Mouse (Mus musculus) c-Kit-positive CD71-positive TER-119-negative erythroid progenitor cells, embryonic 14.5 days (primary cell): Measurements from ENCODE around the gene Etnppl.

Source experiments
- DNase-seq: peaks from one replicate; pipeline ENCODE4 v3.0.0-alpha.2; 2013; ENCODE audit warnings: low read depth

The Etnppl gene

GRCm38 (mm10) chr3:130617439-130617898 is at the start of gene Etnppl:
Etnppl (plus strand) TSS chr3:130617448.
- DNase-seq, result no peak

GRCm38 (mm10) chr3:130568331-130569095 is 48.7 kb upstream of the Etnppl start:
- DNase-seq, result no peak

GRCm38 (mm10) chr3:130573243-130573642 is 44.0 kb upstream of the Etnppl start:
- no peak for DNase-seq

- DNase-seq, result peak; percentile 24
Measured at GRCm38 (mm10) chr3:130574652-130575051, 42.6 kb upstream of the Etnppl start.

DNA sequence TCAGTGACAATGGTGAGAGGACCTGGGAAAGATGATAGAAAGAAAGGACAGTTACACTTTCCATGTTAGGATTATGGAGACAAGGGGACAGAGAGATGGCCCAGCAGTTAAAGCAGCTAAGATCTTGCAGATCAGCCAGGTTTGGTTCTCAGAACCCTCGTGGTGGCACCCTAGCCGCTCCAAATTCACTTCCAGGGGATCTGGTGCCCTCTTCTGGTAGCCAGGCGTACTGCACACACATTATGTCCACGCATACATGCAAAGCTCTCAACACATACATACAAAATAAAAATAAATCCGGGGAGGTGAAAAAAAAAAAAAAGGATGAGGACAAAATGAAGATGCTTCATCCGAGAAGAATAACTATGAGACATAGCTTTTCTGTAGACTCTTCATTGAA is 40.6 kb upstream of the Etnppl start:
- peak; percentile 16 for DNase-seq

GRCm38 (mm10) chr3:130579501-130579900 is 37.7 kb upstream of the Etnppl start:
- no peak for DNase-seq

- no peak for DNase-seq
Measured at GRCm38 (mm10) chr3:130581577-130581976, 35.7 kb upstream of the Etnppl start.

DNA sequence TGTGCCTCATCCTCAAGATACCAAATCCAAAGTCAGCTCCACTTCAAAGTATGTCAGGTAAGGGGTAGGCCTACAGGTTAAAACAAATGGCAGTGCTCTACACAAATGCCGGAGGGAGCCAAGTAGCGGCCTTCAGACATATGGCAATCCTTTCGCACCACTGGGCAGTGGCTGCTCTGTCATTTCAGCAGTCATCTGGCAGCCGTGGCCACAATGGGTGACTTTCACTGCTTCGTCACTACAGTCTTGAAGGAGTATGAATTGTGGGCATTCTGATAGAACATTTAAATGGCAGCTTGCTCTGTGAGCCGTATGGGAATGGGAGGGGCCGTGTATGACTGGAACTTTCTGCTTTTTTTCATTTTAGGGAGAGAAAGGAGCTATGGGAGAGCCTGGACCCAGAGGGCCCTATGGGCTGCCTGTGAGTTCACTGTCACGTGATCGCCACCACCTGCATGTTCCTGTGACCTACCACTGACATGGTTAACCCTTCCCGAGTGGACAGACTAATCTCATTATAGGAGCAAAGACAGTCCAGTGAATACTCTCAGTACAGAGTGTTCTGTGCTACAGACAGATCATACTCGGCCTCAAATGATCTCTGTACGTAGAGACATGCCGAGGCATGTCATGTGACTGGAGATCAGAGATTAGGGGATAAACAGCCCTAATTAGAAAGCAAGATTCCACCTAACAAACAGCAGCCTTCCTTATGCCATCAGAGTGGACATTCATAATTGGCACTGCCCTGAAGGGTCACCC is 34.2 kb upstream of the Etnppl start:
- no peak for DNase-seq

DNA sequence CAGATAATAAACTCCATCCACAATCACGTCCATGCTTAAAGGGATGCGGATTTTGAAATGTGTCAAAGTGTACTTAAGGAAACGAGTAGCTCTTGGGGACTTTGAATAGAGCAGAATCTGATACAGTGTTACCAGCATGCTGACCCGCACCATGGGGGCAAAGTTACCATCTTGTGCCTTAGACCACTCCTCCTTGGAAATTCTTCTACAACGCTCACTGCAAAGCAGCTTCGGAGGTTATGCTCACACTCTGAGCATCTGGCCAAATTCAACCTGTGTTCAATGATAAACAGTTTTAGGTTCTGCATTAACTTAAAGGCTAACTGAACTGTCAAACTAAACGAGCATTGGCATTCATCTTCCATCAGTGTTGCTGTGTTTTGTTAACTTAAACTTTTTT is 33.2 kb upstream of the Etnppl start:
- DNase-seq, result no peak

DNA sequence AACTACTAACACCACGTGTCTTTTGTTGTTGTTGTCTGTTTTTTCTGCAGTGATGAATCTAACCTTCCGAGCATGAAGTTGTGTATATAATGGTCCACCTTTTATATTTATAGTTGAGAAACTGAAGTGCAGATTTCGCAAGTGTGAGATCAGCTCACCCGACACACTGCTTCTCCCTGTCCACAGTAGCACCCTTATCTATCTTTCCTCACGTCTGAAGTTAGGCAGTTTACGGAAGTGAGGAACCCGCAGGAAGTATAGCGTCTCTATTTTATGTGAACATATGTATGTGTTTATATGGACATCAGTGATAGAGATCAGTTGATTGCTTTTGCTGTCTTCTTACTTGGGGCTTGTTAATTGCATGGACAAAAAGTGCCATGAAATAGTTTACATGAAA is 22.2 kb upstream of the Etnppl start:
- no peak for DNase-seq

- no peak for DNase-seq
Measured at GRCm38 (mm10) chr3:130601491-130601890, 15.8 kb upstream of the Etnppl start.

DNA sequence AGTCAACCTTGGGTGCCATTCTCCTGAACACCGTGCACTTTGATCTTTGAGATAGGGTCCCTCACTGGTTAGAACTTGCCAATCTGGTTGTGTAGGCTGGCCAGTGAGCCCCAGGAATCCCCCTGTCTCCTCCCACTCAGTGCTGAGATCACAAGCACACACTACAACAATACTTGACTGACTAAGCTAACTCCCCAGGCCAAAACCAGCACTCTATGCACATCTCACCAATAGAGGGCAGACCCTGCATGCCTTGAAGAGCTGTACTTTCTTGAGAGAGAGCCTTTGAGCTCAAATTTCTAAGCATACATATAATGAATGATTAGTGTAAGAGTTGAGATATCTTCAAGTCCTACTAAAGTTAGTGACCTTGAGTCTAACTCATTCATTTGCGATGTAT is 9.3 kb upstream of the Etnppl start:
- DNase-seq, result no peak

DNA sequence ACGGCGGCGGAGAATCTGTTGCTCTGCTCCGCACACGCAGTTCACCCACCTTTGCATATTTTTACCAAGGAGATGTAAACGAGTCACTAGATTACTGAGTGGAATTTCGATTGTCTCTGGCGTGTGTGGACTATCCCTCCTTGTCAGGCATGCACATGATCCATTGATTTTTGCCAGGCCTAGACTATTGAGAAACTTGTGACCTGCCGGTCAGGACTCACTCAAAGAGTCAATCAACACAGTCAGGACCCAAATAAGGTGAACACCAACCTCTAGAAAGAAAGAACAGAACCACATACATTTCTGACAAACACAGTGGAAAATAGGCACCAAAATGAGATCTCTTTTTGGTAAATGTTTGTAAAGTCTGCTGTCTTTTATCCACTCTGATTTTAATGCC is 2.8 kb upstream of the Etnppl start:
- no peak for DNase-seq

- no peak for DNase-seq
Measured at GRCm38 (mm10) chr3:130615625-130616024, 1.6 kb upstream of the Etnppl start.

DNA sequence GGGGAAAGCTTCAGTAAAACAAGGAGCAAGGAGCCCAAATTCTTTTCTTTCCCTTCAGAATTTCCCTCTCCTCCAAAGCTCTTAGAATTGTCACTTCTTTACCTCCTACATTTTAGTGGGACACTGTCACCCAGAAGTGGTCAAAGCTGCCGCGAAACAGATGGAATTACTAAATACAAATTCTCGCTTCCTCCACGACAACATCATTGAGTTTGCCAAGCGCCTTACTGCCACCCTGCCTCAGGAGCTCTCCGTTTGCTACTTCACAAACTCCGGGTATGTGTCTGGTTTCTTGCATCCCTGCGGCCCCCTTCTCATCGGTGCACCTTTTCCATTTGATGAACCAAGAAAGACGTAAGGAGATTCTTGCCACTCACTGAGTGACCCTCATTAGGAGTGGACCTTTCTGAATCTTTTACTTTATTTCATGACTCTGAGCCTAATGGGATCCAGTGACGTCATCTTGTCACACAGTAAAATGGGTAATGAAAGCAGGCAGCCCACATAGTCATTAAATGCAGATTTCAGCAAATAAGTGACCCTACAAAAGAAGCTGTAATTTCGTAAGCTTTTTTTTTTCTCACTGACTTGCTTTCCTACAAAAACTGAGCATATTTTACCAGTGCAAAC is 3.4 kb downstream of the Etnppl start:
- no peak for DNase-seq

GRCm38 (mm10) chr3:130628358-130628757 is 11.1 kb downstream of the Etnppl start:
- DNase-seq, result peak; percentile 3

GRCm38 (mm10) chr3:130633859-130634258 is 16.6 kb downstream of the Etnppl start:
- no peak for DNase-seq

DNA sequence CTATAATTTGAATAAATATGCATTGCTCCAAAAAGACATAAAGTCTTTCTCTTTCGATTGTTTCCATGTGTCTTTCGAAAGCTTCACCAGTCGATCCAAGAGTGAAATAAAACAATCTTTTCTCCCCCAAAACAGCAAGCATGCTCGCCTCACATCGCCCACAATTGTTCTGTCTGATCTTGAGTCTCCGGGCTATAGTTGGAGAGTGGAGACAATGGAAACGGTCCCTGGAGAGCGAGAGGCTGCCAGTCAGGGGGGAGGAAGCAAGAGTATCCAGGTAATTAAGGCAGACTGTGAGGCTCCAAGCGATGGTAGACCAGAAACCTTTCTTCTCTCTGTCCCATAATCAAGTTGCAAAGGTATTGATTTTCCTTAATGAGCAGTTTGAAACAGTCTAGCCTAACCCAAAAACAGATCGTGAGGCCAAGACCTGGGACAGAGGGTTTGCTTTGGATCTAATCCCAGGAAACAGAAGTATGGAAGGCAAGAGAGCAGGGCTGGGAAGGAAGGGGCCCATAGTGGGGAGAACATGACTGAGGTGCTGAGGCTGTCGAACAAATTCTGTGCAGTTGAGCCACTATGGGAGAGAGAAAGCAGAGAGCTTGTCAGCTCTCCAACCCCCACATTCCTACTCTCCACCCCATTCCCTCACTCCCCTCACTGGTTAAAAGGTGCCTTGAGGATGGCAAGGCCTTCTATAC is 29.0 kb downstream of the Etnppl start:
- DNase-seq, result no peak

GRCm38 (mm10) chr3:130649569-130649968 is 32.3 kb downstream of the Etnppl start:
- no peak for DNase-seq

DNA sequence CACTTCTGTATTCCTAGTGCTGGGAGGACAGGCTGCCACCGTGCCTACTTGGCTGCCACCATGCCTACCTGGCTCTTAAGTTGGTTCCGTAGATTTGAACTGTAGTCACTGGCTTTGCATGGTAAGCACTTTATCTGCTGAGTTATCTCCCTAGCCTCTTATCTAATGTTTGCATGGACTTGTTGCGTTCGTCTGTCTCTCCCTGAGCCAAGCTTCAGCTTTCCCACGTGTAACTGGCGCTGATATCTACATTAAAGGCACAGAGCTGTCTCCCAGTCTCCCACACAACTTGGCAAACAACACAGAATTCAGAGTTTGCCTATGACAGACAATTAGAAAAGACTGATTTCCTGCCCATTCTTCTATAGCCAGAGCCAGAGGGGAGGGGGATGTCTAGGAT is 43.4 kb downstream of the Etnppl start:
- peak; percentile 29 for DNase-seq

DNA sequence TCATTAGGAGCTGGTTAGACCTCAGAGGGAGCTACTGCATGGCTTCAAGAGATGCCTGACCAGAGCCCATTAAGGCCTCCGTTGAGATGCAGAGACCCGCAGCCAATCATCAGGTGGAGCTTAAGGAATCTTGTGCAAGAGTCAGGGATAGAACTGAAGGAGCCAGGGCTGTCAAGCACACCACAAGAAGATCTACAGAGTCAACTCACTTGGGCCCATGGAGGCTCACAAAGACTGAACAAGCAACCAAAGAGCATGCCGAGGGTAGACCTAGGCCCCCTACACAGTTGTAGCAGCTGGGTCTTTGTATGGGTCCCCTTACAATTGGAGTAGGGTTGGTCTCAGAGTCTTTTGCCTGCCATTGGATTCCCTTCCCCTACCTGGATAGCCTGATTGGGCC is 45.2 kb downstream of the Etnppl start:
- DNase-seq, result no peak

- DNase-seq, result no peak
Measured at GRCm38 (mm10) chr3:130671291-130671690, 54.0 kb downstream of the Etnppl start.
